Mouse (Mus musculus) CD4-positive, CD25-positive, alpha-beta regulatory T cell, adult 4 months (primary cell): ENCODE results near the gene Abi3. TPM values are rescaled to one million over a fixed set of nuclear protein-coding genes. Genes with fewer than 3 reads are reported as not detected.
A peak's percentile ranks its signal among the peaks of the same experiment; 100 is the strongest.

ENCODE experiments used
- ATAC-seq: one replicate; pipeline ENCODE4 v1.8.0; 2017
- polyA plus RNA-seq, 2 experiments: library from polyadenylated mRNA; unstranded; fragments of 100-300 nt; shearing (Covaris generic); gene quantifications; one replicate each; pipeline ENCODE4 v1.2.1; 2017

Abi3 gene
- polyA plus RNA-seq, 2 experiments from 2014 or later = 83.1 to 93.7 TPM

DNA sequence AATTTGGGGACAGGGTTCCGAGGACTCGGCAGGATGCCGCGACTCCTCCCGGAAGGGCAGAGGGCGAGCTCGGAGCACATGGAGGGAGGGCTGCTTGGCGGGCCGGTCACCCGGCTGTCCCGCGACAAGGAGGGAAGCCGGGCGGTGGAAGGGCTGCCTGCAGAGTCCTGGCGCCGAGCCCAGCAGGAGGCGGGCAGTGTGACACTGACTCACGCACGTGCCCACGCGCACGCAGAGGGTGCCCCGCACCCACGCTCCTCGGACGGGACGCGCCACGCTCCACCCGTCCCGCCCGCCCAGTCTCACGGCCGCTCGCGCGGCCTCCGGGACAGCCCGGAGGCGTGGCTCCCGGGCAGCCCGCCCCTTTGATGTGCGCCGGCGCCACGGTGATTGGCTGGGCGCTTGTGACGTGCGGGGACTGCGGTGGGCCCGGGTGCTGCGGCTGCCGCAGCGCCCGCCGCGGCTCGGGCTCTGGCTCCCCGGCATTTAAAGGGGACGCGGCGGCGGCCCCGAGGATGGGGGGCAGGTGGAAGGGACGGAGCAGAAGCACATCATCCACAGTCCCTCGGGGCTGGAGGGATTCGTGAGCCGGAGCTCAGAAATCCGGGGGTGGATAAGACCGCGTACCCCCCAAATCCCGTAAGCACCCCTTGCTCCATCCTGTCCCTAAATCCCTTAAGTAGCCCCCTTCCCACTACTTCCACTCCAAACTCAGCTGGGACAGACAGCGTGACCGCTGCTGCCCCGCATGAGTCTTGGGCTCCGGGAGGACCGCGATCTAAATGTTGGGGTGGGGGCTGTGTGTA is 18.0 kb downstream of the Abi3 start, which contains the start of gene Phospho1:
Gene Phospho1, plus strand, starts transcription at position 429 of the 806 bp plus-strand sequence.
- ATAC-seq = peak; percentile 88

DNA sequence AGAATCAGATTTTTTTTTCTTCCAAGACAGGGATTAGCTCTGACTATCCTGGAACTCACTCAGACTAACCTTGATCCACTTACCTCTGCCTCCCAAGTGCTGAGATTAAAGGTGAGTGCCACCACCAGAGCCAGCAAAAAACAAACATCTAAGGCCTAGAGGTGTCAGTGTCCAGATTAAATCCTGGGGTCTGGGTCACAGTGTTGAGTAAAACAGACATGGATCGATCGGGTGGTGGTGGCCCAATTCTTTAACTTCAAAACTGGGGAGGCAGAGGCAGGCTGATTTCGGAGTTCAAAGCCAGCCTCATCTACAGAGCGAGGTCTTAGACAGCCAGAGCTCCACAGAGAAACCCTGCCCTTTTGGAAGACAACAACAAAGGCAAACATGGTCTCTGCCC is 19.8 kb downstream of the Abi3 start:
- no peak for ATAC-seq

DNA sequence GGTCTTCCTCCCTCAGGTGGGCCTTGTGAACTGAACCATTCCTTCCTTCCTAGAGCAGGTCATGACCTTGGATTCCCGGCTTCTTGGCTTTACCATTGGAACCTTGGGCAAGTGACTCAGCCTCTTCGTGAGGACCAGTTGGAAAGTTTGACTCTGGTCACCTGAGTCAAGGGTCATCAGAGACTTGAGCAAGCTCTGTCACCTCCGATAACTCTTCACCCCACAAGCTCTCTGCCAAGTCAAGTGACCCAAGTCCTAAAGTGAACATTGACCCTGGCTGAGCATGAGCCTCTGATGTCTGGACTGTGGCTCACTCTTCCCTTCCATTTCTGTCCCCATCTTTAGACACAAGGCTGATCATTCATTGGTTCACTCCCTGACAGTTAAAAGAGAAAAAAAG is 20.8 kb downstream of the Abi3 start:
- no peak for ATAC-seq

DNA sequence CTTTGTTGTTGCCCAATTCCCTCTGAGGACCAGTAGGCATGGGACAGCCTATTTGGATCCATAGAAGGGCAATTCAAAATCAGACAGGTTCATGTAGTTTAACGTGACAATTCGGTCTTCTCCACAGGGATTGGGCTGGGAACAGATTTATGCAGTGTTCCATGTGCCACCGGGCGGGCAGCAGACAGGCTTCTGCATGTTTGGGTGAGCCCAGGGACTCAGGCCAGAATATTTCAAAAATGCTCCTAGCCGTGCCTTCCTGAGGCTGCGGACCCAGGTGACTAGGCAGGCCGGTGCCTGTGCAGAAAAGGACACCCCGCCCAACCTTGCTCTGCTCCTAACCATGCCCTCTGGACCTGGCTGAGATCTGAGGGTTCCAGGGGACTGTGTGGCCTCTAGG is 23.1 kb downstream of the Abi3 start:
- ATAC-seq = no peak

GRCm38 (mm10) chr11:95815412-95815811 is 26.9 kb downstream of the Abi3 start:
- ATAC-seq = no peak

DNA sequence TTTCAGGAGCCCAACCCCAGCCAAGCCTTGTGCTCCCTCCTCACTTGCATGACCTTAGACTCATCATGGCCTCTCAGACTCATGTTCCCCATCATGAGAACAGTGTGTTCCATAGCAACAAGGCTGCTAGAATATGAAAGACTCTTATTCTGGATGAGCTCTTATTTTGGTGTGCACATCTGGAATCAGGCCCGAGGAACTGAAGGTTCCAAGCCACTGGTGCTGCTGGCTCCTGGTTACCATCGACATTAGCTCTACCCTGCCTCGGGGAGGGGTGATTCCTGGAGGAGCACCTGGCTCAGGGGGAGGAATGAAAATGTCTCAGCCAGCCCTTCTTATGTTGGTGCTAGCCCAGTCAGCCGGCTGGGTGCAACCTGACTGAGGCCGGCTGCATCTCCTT is 27.4 kb downstream of the Abi3 start:
- ATAC-seq = no peak

- ATAC-seq = no peak
Observed at GRCm38 (mm10) chr11:95814101-95814500, 28.2 kb downstream of the Abi3 start.

DNA sequence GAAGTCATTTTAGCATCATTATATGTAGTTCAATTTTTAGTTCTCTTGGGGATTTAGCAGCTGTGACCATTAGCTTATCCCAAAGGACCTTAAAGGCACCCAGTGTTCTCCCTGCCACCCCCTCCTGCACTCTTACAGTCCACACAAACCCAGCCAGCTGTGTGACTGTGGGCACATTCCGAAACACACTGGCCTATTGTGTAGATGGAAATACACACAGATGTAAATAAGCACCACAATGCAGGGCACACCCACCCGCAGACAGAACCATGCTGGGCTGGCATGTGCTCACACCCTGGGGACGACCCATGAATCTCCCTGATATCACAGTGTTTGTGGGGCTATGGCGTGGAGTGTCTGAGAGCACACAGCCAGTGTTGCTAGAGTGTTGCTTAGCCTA is 30.1 kb downstream of the Abi3 start:
- ATAC-seq = no peak

- no peak for ATAC-seq
Observed at GRCm38 (mm10) chr11:95811741-95812140, 30.5 kb downstream of the Abi3 start.

- ATAC-seq = no peak
Observed at GRCm38 (mm10) chr11:95810828-95811227, 31.4 kb downstream of the Abi3 start.

- ATAC-seq = no peak
Observed at GRCm38 (mm10) chr11:95809603-95810002, 32.7 kb downstream of the Abi3 start.

DNA sequence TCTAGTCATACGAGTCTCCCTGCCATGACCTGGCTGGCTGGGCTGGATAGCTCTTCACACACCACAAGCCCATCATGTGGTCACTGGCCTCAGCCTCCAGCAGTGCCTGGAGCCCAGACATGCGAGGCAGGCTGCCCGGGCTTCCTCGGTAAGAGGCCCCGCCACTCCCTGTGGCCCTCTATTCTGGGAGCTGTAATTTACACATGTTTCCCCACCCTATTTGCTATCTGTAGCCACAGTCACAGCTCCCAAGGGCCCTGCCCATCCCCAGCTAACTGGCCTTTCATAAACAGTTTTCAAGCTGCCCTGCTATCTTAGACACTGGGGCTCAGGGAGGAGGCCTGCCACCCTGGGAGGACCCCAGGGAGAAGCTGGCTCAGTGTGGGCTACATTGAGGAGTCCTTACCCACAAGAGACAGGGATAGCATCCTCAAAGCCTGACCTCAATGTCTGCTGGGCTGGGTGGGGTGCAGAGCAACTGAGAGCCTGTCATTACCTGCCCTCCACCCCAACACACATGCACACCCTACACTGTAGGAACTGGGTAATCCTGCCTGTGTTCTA is 33.7 kb downstream of the Abi3 start:
- no peak for ATAC-seq

GRCm38 (mm10) chr11:95807884-95808283 is 34.4 kb downstream of the Abi3 start:
- ATAC-seq = no peak

DNA sequence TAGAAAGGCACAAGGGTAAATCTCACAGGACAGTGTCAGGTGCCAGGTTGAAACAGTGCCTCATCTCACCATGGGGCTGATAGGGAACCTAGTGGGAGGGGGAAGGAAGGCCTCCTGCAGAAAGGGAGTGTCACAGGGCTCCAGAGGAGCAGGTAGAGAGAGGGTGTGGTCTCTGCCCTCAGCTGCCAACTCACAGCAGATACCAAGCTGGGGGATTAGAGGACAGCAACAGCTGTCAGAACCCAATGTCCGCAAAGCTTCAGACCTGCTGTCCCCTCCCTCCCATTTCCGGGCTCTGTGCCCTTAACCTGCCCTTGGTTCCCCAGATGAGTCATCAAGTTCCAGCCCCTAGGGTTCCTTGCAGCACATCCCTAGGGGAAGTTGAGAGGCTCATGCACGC is 36.7 kb downstream of the Abi3 start:
- no peak for ATAC-seq

GRCm38 (mm10) chr11:95805010-95805409 is 37.3 kb downstream of the Abi3 start:
- ATAC-seq = peak; percentile 99

DNA sequence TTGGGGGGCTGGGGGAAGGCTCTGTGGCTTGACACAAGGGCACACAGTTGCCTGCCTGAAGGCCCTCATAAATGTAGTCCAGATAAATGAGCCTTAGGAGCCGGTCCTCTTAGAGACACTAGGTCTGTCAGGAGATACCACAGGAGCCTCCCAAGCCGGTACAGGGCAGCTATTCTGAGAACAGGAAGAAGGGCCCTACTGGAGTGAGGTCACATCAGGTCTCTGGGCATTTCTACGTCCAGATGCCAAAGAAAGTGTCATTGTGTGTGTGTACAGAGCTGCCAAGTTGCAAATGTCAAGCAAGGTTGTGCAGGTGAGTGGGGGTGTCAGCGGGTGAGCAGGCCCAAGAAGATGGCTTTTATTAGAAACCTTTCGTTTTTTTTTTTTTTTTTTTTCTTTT is 46.7 kb downstream of the Abi3 start:
- no peak for ATAC-seq

GRCm38 (mm10) chr11:95794201-95794600 is 48.1 kb downstream of the Abi3 start:
- ATAC-seq = no peak

- no peak for ATAC-seq
Observed at GRCm38 (mm10) chr11:95792950-95793509, 49.2 kb downstream of the Abi3 start.

GRCm38 (mm10) chr11:95791787-95792186 is 50.5 kb downstream of the Abi3 start:
- ATAC-seq = no peak

DNA sequence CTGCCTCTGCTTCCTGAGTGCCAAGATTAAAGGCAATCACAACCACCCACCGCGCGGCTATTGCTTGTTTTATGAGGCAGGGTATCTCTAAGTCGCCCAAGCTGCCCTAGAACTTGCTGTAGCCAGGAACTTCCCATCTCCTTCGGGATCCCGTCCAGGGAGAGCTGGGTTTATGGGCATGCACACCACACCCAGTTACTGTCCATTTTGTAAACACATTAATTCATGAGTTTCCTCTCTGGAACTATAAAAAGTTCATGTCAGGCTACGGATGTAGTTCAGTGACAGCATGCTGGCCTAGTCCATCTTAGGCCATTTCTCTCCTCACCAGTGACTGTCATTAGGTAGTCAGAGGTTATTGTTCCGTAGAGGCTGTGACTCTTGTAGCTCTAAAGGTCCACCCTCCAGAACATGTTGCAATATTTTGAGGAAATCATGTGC is 52.8 kb downstream of the Abi3 start:
- no peak for ATAC-seq

GRCm38 (mm10) chr11:95786511-95786910 is 55.8 kb downstream of the Abi3 start:
- ATAC-seq = no peak

DNA sequence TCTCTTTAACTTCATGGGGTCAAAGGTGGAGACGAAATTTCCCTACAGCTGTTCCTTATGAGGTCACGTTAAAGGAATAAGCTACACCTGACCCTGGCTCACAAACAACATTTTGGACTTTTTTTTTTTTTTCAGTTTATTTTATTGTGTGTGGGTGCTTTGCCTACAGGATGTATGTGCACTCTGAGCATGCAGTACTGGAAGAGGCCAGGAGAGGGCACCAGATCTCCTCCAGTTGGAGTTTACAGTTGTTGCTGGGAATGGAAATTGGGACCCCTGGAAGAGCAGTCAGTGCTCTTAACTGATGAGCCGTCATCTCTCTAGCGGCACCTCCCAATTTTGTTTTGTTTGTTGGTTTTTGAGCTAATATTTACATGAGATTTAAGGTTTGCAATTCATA is 56.6 kb downstream of the Abi3 start:
- no peak for ATAC-seq

DNA sequence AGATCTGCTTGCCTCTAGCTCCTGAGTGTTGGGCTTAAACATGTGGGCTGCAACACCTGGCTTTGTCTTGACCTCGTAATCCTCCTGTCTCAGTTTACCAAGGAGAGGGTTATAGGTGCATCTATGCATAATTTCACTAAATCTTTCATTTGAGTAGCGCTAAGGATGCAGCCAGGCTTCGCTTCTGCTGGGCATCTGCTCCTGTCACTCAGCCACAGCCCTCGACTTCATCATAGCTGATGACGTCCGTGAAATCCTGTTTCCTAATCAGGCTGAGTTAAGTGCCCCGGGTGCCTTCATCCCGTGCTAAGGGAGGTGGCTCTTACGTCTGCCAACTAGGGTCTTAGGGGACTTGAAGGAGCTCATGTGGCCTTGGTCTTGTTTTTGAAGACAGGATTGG is 58.3 kb downstream of the Abi3 start:
- ATAC-seq = no peak

DNA sequence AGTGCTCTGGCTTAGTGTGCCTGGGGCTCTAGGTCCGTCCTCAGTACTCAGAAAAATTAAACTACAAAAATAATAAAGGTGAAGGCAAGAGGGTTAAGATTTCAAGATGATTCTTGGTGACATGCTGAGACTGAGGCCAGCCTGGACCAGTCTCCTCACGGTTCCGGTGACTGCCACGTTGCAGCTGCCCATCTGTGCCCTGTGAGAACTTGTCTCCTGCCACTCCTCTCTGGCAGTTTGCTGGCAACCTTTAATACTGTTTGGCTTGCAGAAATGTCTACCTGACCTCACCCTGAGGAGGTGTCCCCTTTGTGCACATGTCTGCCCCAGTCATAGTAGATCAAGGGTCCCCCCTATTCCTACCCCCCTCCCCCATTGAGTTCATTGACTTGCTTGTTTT is 58.8 kb downstream of the Abi3 start:
- ATAC-seq = no peak
